ENCODE assay signal across 15 mouse cellular contexts in genomic region chr9:27306642-27307041, GRCm38 (mm10). TPM values are rescaled to one million over a fixed set of nuclear protein-coding genes. Genes with fewer than 3 reads are reported as not detected.
DNase-seq lines count a peak whose midpoint lies in the region; ATAC-seq and TF ChIP-seq lines count a peak whose summit lies in the region.
"Had no signal": no experiment of that assay in that cellular context is flagged by ENCODE, and none has a peak within 500 bp of the region (broad histone marks: within the 10 kb centered on the region; RNA-seq: fewer than 3 reads in every experiment).

No protein-coding gene starts in this region.

- TF ChIP-seq CTCF in brain, embryonic 14.5 days (IDR thresholded peaks at IDR 0.05; ENCODE audit: borderline replicate concordance, extremely low read depth, insufficient read depth, insufficient read length): no peak
- no peak for TF ChIP-seq CTCF in lung, adult 2 months (IDR thresholded peaks at IDR 0.05; ENCODE audit: insufficient read depth, low read length)

- peaks cover 6% of the 10 kb centered on the region for H3K36me3 ChIP-seq in hindbrain, embryonic 13.5 days
- peaks cover 7% of the 10 kb centered on the region for H3K36me3 ChIP-seq in midbrain, embryonic 16.5 days (ENCODE audit: control insufficient read depth, insufficient read depth, low read length)
- H3K36me3 ChIP-seq: embryonic facial prominence, embryonic 15.5 days; liver, embryonic 13.5 days had no signal

- peaks cover 84% of the 10 kb centered on the region for H3K4me1 ChIP-seq in hindbrain, embryonic 13.5 days (replicated peaks)
- H3K4me1 ChIP-seq in midbrain, embryonic 16.5 days (ENCODE audit: control insufficient read depth, insufficient read depth, low read length): peaks cover 68% of the 10 kb centered on the region
- H3K4me1 ChIP-seq in lung, adult 2 months (ENCODE audit: control insufficient read depth, insufficient read depth, low read length): no peaks in the 10 kb centered on the region
- H3K4me1 ChIP-seq: embryonic facial prominence, embryonic 15.5 days; liver, embryonic 13.5 days had no signal

- H3K9ac ChIP-seq in hindbrain, embryonic 13.5 days: peak overlapping the region; percentile 49; the same call in 1 of the 2 replicates
- peak overlapping the region; percentile 30 for H3K9ac ChIP-seq in midbrain, embryonic 16.5 days (ENCODE audit: low read depth, low read length)
- H3K9ac ChIP-seq: embryonic facial prominence, embryonic 15.5 days; liver, embryonic 13.5 days had no signal

- peak; percentile 62 for DNase-seq in brain, embryonic 14.5 days (ENCODE audit: low read depth)
- DNase-seq in cerebellum, postnatal 25 days: peak; percentile 53 to 55
- DNase-seq in lung, adult 2 months: no peak
- no peak for DNase-seq in ovary, postnatal 10 days (ENCODE audit: low spot score)
- DNase-seq in right cerebral cortex, postnatal 36 days (ENCODE audit: low spot score in 2 of 2): no peak
- DNase-seq: adrenal gland, postnatal 14 days; heart, adult 11 months; heart, postnatal 14 days; kidney, adult 18-20 months; liver, embryonic 13.5 days; lung, postnatal 14 days; spleen, adult 18-20 months had no signal

- H3K4me3 ChIP-seq in hindbrain, embryonic 13.5 days: no peak overlapping the region
- H3K4me3 ChIP-seq in midbrain, embryonic 16.5 days (ENCODE audit: low read depth, low read length): no peak overlapping the region
- no peak overlapping the region for H3K4me3 ChIP-seq in lung, adult 2 months (replicated peaks; ENCODE audit: extremely low read depth, low read depth, low read length)
- H3K4me3 ChIP-seq: embryonic facial prominence, embryonic 15.5 days; liver, embryonic 13.5 days had no signal

- no peak for TF ChIP-seq POLR2A in brain, embryonic 14.5 days (IDR thresholded peaks at IDR 0.05; ENCODE audit: borderline replicate concordance, extremely low read depth, insufficient read depth, insufficient read length, poor library complexity, severe bottlenecking)
- TF ChIP-seq POLR2A in lung, adult 2 months (IDR thresholded peaks at IDR 0.05; ENCODE audit: borderline replicate concordance, extremely low read depth, low read depth, low read length): no peak

- 38% methylated on average over 4 of the region's 4 CpGs for WGBS in hindbrain, embryonic 13.5 days
- 31% methylated on average over 4 of the region's 4 CpGs for WGBS in midbrain, embryonic 16.5 days
- WGBS in lung, adult 2 months: 12% methylated on average over 4 of the region's 4 CpGs

- no peak overlapping the region for H3K4me2 ChIP-seq in hindbrain, embryonic 13.5 days
- H3K4me2 ChIP-seq in midbrain, embryonic 16.5 days (ENCODE audit: low read length): no peak overlapping the region
- H3K4me2 ChIP-seq: embryonic facial prominence, embryonic 15.5 days; liver, embryonic 13.5 days had no signal

- no peaks in the 10 kb centered on the region for H3K9me3 ChIP-seq in hindbrain, embryonic 13.5 days
- H3K9me3 ChIP-seq in midbrain, embryonic 16.5 days (replicated peaks; ENCODE audit: control insufficient read depth, low read length, poor library complexity, severe bottlenecking): no peaks in the 10 kb centered on the region
- H3K9me3 ChIP-seq: embryonic facial prominence, embryonic 15.5 days; liver, embryonic 13.5 days had no signal

- no peak for ATAC-seq in hindbrain, embryonic 13.5 days (ENCODE audit: low FRiP score)
- ATAC-seq in midbrain, embryonic 16.5 days: no peak

- H3K27me3 ChIP-seq in hindbrain, embryonic 13.5 days: peaks cover 9% of the 10 kb centered on the region; the same call in 1 of the 2 replicates
- no peaks in the 10 kb centered on the region for H3K27me3 ChIP-seq in midbrain, embryonic 16.5 days (ENCODE audit: control insufficient read depth, insufficient read depth, low read depth, low read length)

- H3K27ac ChIP-seq in hindbrain, embryonic 13.5 days: peak overlapping the region; percentile 90
- H3K27ac ChIP-seq in midbrain, embryonic 16.5 days (ENCODE audit: low read length): peak overlapping the region; percentile 87
- H3K27ac ChIP-seq: embryonic facial prominence, embryonic 15.5 days; liver, embryonic 13.5 days had no signal

RNA-seq across cellular contexts. Expression of gene Igsf9b, which starts 7.6 kb away (rescaled TPM):
- 5.9 and 11.6 TPM in 2 replicates for polyA plus RNA-seq in brain, embryonic 14.5 days (2012; rRNA removed)
- 14.7 and 15.6 TPM in 2 replicates for polyA plus RNA-seq in hindbrain, embryonic 13.5 days (2015; fragmentation: Nextera tagmentation; extraction: Ambion mirVana)
- 21.9 and 22.8 TPM in 2 replicates for polyA plus RNA-seq in midbrain, embryonic 16.5 days (2015; fragmentation: Nextera tagmentation; extraction: Ambion mirVana)
- 1.4 and 1.6 TPM in 2 replicates for polyA plus RNA-seq in lung, adult 2 months (2012; rRNA removed)

Comparison
In these comparisons a context has a peak if more than half of its experiments do, and no peak if none do; other contexts are left out.
1. DNase-seq: peak in brain, embryonic 14.5 days (single experiment) and cerebellum, postnatal 25 days (2 of 2); none in lung, adult 2 months (single experiment), ovary, postnatal 10 days (single experiment) and right cerebral cortex, postnatal 36 days (0 of 2).